Mouse (Mus musculus): Measurements from ENCODE around the gene Pum2.

GRCm38 (mm10) chr12:8793410-8794051 is 119.6 kb downstream of the Pum2 start:
- TF ChIP-seq POLR2A (IDR thresholded peaks at IDR 0.05; ENCODE audit: low read depth, low read length) (no peak), CTCF (IDR thresholded peaks at IDR 0.05; ENCODE audit: borderline replicate concordance, insufficient read depth, low read length) (no peak)

All from embryonic fibroblast, embryonic 13.5 days (primary cell).